Mouse (Mus musculus): ENCODE measurements at regions not wholly inside any gene's neighbourhood (a gene's known extent, or its start where the extent isn't known, plus 50 kb on each side); places are given as distances from the start of the nearest gene placed in this dataset.
"Not testable (repeated sequence)": the region's sequence is repeated elsewhere in the genome, so short reads cannot be mapped to it uniquely, and the experiment has no call there.

- H3K36me3 ChIP-seq (ENCODE audit: insufficient read depth, low read length); H3K4me1 ChIP-seq (replicated peaks; ENCODE audit: low read depth, low read length); H3K27me3 ChIP-seq (ENCODE audit: insufficient read depth, low read length); H3K9me3 ChIP-seq (ENCODE audit: low read length); H3K4me3 ChIP-seq (replicated peaks; ENCODE audit: low read length): not testable (repeated sequence)
Measured at GRCm38 (mm10) chrX:126693131-126693805, 122.4 kb downstream of the 4932411N23Rik start.

GRCm38 (mm10) chrX:126690828-126691227 is 124.8 kb downstream of the 4932411N23Rik start:
- H3K36me3 ChIP-seq (ENCODE audit: insufficient read depth, low read length); H3K4me3 ChIP-seq (replicated peaks; ENCODE audit: low read length); H3K9me3 ChIP-seq (ENCODE audit: low read length); H3K4me1 ChIP-seq (replicated peaks; ENCODE audit: low read depth, low read length); H3K27me3 ChIP-seq (ENCODE audit: insufficient read depth, low read length): not testable (repeated sequence)

GRCm38 (mm10) chrX:126685020-126685419 is 130.6 kb downstream of the 4932411N23Rik start:
- not testable (repeated sequence) for H3K36me3 ChIP-seq (ENCODE audit: insufficient read depth, low read length); H3K4me3 ChIP-seq (replicated peaks; ENCODE audit: low read length); H3K4me1 ChIP-seq (replicated peaks; ENCODE audit: low read depth, low read length); H3K9me3 ChIP-seq (ENCODE audit: low read length); H3K27me3 ChIP-seq (ENCODE audit: insufficient read depth, low read length)

GRCm38 (mm10) chrX:126655737-126656136 is 159.9 kb downstream of the 4932411N23Rik start:
- H3K9me3 ChIP-seq (ENCODE audit: low read length), result no peaks in the 10 kb centered on the region
- no peak for TF ChIP-seq CTCF (conservative IDR thresholded peaks at IDR 0.05; ENCODE audit: low read length)
- no peak for TF ChIP-seq POU5F1 (IDR thresholded peaks at IDR 0.05; ENCODE audit: borderline replicate concordance, low read length)
- TF ChIP-seq NANOG (IDR thresholded peaks at IDR 0.05; ENCODE audit: borderline replicate concordance, low read length), result peak; percentile 62; the same call in 1 of the 2 replicates
- no peaks in the 10 kb centered on the region for H3K27me3 ChIP-seq (ENCODE audit: insufficient read depth, low read length)
- no peak overlapping the region for H3K4me3 ChIP-seq (replicated peaks; ENCODE audit: low read length)
- H3K4me1 ChIP-seq (replicated peaks; ENCODE audit: low read depth, low read length), result no peaks in the 10 kb centered on the region
- H3K36me3 ChIP-seq (ENCODE audit: insufficient read depth, low read length), result no peaks in the 10 kb centered on the region
